Mouse (Mus musculus): Measurements from ENCODE around the gene Olfr1299. TPM values are rescaled to one million over a fixed set of nuclear protein-coding genes. Genes with fewer than 3 reads are reported as not detected.

Olfr1299 gene
- polyA plus RNA-seq (2021), result not detected

DNA sequence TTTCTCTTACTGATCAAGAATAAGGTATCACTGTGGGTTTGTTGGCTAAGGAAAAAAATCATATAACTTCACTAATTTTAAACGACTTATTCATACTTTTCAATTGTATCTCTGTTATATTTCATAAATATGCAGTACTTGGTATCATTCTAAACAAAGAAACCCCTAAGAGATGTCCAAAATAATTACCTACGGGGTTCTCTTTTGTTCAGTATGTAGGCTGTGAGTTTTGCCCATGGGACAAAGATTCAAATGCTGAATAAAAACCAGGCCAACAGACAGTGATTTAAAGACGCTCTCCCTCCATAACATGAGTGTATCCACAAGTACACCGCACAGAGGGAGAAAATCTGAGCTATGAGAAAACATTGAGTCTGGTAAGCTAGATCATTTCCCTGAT, at the start of gene Olfr1299:
Olfr1299 (plus strand) TSS at position 301 of the 400 bp plus-strand sequence.
- ChIA-PET CTCF (no interaction called here), POLR2A (no interaction called here)
- TF ChIP-seq CTCF (IDR thresholded peaks at IDR 0.05), result no peak
- DNase-seq (ENCODE audit: low read depth, low spot score) (no peak), ATAC-seq (no peak)
- in situ Hi-C loops (cut with MboI; ENCODE audit: low pct_unique_long_range_greater_than_20kb), result no loop called here
- H3K27me3 ChIP-seq, result no peaks in the 10 kb centered on the region

DNA sequence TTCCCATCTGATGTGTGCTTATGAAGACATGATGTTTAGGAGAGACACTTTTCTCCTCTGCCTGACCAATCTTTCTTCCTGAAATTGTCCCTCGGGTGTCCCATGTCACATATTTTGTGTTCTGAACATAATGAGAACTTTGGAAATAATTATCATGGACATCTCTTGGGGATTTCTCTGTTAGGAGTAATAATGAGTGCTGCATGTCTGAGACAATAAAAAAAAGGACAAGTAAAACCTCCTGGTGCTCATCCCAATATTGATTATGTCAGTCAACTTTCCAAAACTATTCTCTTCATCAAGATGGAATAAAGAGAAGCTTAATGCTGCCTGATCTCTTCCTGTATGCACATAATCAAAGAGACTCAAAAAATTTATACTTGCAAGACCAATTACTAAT, 34.8 kb upstream of the Olfr1299 start, which contains the start of gene Olfr1297:
Olfr1297 (minus strand) TSS at position 101 of the 400 bp plus-strand sequence.
- ChIA-PET POLR2A (no interaction called here), CTCF (no interaction called here)
- no peak for DNase-seq (ENCODE audit: low read depth, low spot score)
- no peak for TF ChIP-seq CTCF (IDR thresholded peaks at IDR 0.05)
- no peak for ATAC-seq
- in situ Hi-C loops (cut with MboI; ENCODE audit: low pct_unique_long_range_greater_than_20kb), result no loop called here
- H3K27me3 ChIP-seq, result no peaks in the 10 kb centered on the region

- CTCF ChIA-PET, result no interaction called here
- no peak for ATAC-seq
- DNase-seq (ENCODE audit: low read depth, low spot score), result no peak
- POLR2A ChIA-PET, result no interaction called here
- no peak for TF ChIP-seq CTCF (IDR thresholded peaks at IDR 0.05)
- in situ Hi-C loops (cut with MboI; ENCODE audit: low pct_unique_long_range_greater_than_20kb), result no loop called here
- no peaks in the 10 kb centered on the region for H3K27me3 ChIP-seq
These were observed 12.1 kb upstream of the Olfr1299 start, which contains the start of gene Olfr1298 for GRCm38 (mm10) chr2:111649101-111649500. Gene Olfr1298 (minus strand): TSS chr2:111649201.

Other genes with a start within 250 kb of the Olfr1299 start
- gene Olfr1286, start 238.3 kb upstream of the Olfr1299 start, polyA plus RNA-seq (2021), result not detected
- gene Olfr1287, start 212.3 kb upstream of the Olfr1299 start, polyA plus RNA-seq (2021), result not detected
- not detected for gene Olfr1288, start 187.3 kb upstream of the Olfr1299 start, polyA plus RNA-seq (2021)
- not detected for gene Olfr1289, start 180.6 kb upstream of the Olfr1299 start, polyA plus RNA-seq (2021)
- not detected for gene Olfr1290, start 167.6 kb upstream of the Olfr1299 start, polyA plus RNA-seq (2021)
- not detected for gene Olfr1291-ps1, start 164.2 kb upstream of the Olfr1299 start, polyA plus RNA-seq (2021)
- gene Olfr1293-ps, start 136.2 kb upstream of the Olfr1299 start, polyA plus RNA-seq (2021), result not detected
- not detected for gene Olfr1294, start 121.1 kb upstream of the Olfr1299 start, polyA plus RNA-seq (2021)
- gene Olfr1295, start 91.7 kb upstream of the Olfr1299 start, polyA plus RNA-seq (2021), result not detected
- not detected for gene Olfr1297, start 34.9 kb upstream of the Olfr1299 start, polyA plus RNA-seq (2021)
- gene Olfr1298, start 12.2 kb upstream of the Olfr1299 start, polyA plus RNA-seq (2021), result not detected
- not detected for gene Olfr1301, start 89.6 kb downstream of the Olfr1299 start, polyA plus RNA-seq (2021)
- not detected for gene Olfr1302, start 116.0 kb downstream of the Olfr1299 start, polyA plus RNA-seq (2021)
- not detected for gene Olfr1303, start 158.9 kb downstream of the Olfr1299 start, polyA plus RNA-seq (2021)
- not detected for gene Olfr1305, start 215.7 kb downstream of the Olfr1299 start, polyA plus RNA-seq (2021)